In the genomic region with DNA sequence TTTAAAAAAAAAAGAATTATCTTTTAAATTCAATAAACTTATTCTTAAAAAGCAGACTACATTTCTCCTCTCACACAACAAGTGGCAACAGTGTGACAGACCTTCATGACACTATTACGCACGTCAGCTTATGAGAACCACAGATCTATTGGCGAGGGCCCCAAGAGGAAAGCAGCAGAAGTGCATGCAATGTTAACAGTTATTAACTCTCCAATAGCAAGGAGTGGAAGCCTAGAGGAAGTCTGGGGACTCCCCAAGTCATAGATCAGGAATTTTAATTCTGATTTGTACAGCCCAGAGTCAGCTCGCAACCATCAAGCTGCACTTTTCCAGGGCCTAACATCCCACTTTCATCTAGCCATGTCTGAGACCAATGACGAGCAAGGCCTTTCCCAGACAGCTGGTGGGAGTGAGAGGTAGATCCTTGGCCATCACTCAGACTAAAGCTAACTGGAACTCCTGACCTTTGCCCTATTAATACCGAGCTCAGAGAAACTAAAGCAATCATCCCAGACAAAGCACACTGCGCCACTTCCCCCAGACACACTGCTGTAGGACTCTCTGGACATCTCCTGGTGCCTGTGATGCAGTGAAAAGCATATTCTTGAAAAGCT, we compare ENCODE assay signal across 13 mouse cellular contexts. TPM values are rescaled to one million over a fixed set of nuclear protein-coding genes. Genes with fewer than 3 reads are reported as not detected.
DNase-seq lines count a peak whose midpoint lies in the region; ATAC-seq and TF ChIP-seq lines count a peak whose summit lies in the region.
"Had no signal": no experiment of that assay in that cellular context is flagged by ENCODE, and none has a peak within 500 bp of the region (broad histone marks: within the 10 kb centered on the region; RNA-seq: fewer than 3 reads in every experiment).

No protein-coding gene starts in this region.

- no peaks in the 10 kb centered on the region for H3K9me3 ChIP-seq in heart, embryonic 11.5 days (replicated peaks; ENCODE audit: control insufficient read depth, low read length)
- no peaks in the 10 kb centered on the region for H3K9me3 ChIP-seq in lung, embryonic 14.5 days (ENCODE audit: low read depth, low read length)
- H3K9me3 ChIP-seq in liver, embryonic 14.5 days (ENCODE audit: control insufficient read depth, low read length) = no peaks in the 10 kb centered on the region
- no peaks in the 10 kb centered on the region for H3K9me3 ChIP-seq in forebrain, embryonic 10.5 days
- H3K9me3 ChIP-seq: limb, embryonic 13.5 days; neural tube, embryonic 13.5 days had no signal

- TF ChIP-seq EP300 in liver, embryonic 14.5 days (IDR thresholded peaks at IDR 0.05; ENCODE audit: low read depth) = no peak

- 0 out of 2 replicates have a peak, but pooled peaks have one; percentile 16 for TF ChIP-seq CTCF in lung, embryonic 14.5 days (IDR thresholded peaks at IDR 0.05; ENCODE audit: low read depth)
- peak; percentile 21; the same call in 1 of the 2 replicates for TF ChIP-seq CTCF in liver, embryonic 14.5 days (IDR thresholded peaks at IDR 0.05; ENCODE audit: low read depth)

- no peaks in the 10 kb centered on the region for H3K36me3 ChIP-seq in heart, embryonic 11.5 days (ENCODE audit: control insufficient read depth, insufficient read depth, low read length)
- H3K36me3 ChIP-seq in lung, embryonic 14.5 days (ENCODE audit: insufficient read depth) = no peaks in the 10 kb centered on the region
- H3K36me3 ChIP-seq in liver, embryonic 14.5 days (replicated peaks; ENCODE audit: control insufficient read depth, insufficient read depth, low read depth) = no peaks in the 10 kb centered on the region
- no peaks in the 10 kb centered on the region for H3K36me3 ChIP-seq in forebrain, embryonic 10.5 days (replicated peaks)
- H3K36me3 ChIP-seq: limb, embryonic 13.5 days; neural tube, embryonic 13.5 days had no signal

- no peak overlapping the region for H3K9ac ChIP-seq in heart, embryonic 11.5 days (ENCODE audit: low read depth, low read length)
- H3K9ac ChIP-seq in lung, embryonic 14.5 days = no peak overlapping the region
- H3K9ac ChIP-seq in liver, embryonic 14.5 days (replicated peaks) = no peak overlapping the region
- H3K9ac ChIP-seq: limb, embryonic 13.5 days; neural tube, embryonic 13.5 days had no signal

- H3K4me2 ChIP-seq in heart, embryonic 11.5 days = no peak overlapping the region
- no peak overlapping the region for H3K4me2 ChIP-seq in lung, embryonic 14.5 days
- H3K4me2 ChIP-seq in liver, embryonic 14.5 days (ENCODE audit: low read depth) = no peak overlapping the region
- H3K4me2 ChIP-seq: limb, embryonic 13.5 days; neural tube, embryonic 13.5 days had no signal

- DNase-seq in heart, adult 11 months = peak; percentile 82
- DNase-seq in lung, embryonic 14.5 days = no peak
- DNase-seq in lung, postnatal 4 days = no peak
- DNase-seq in ZHBTc4 (ENCODE audit: low read depth, low spot score) = peak; percentile 32
- DNase-seq in liver, embryonic 14.5 days (ENCODE audit: low read depth in 3 of 3, low spot score in 3 of 3) = no peak
- DNase-seq in thymus, postnatal 0 days (ENCODE audit: low spot score) = no peak
- DNase-seq in forebrain, embryonic 10.5 days (ENCODE audit: extremely low spot score, low spot score) = no peak
- DNase-seq: adrenal gland, adult 8-10 months; right cerebral cortex, postnatal 14 days; thymus, postnatal 4 days had no signal

- H3K27me3 ChIP-seq in heart, embryonic 11.5 days (ENCODE audit: control insufficient read depth, insufficient read depth, low read length) = no peaks in the 10 kb centered on the region
- H3K27me3 ChIP-seq in lung, embryonic 14.5 days (ENCODE audit: insufficient read depth, low read length) = no peaks in the 10 kb centered on the region
- H3K27me3 ChIP-seq in liver, embryonic 14.5 days (ENCODE audit: control insufficient read depth, insufficient read depth, low read length) = no peaks in the 10 kb centered on the region
- no peaks in the 10 kb centered on the region for H3K27me3 ChIP-seq in forebrain, embryonic 10.5 days (ENCODE audit: poor library complexity, severe bottlenecking)
- H3K27me3 ChIP-seq: limb, embryonic 13.5 days; neural tube, embryonic 13.5 days had no signal

- WGBS in heart, embryonic 11.5 days (ENCODE audit: insufficient replicate concordance) = 71% methylated on average over 7 of the region's 7 CpGs
- 70% methylated on average over 7 of the region's 7 CpGs for WGBS in lung, embryonic 14.5 days
- WGBS in liver, embryonic 14.5 days (ENCODE audit: insufficient replicate concordance) = 73% methylated on average over 7 of the region's 7 CpGs
- 70% methylated on average over 7 of the region's 7 CpGs for WGBS in forebrain, embryonic 10.5 days

- H3K4me3 ChIP-seq in heart, embryonic 11.5 days (ENCODE audit: low read depth, low read length) = no peak overlapping the region
- H3K4me3 ChIP-seq in lung, embryonic 14.5 days (ENCODE audit: low read depth, low read length) = no peak overlapping the region
- no peak overlapping the region for H3K4me3 ChIP-seq in liver, embryonic 14.5 days (ENCODE audit: insufficient read depth in 1 of 2, low read depth in 2 of 2, low read length in 2 of 2)
- no peak overlapping the region for H3K4me3 ChIP-seq in forebrain, embryonic 10.5 days
- H3K4me3 ChIP-seq: limb, embryonic 13.5 days; neural tube, embryonic 13.5 days had no signal

- no peak overlapping the region for H3K27ac ChIP-seq in heart, embryonic 11.5 days (ENCODE audit: low read depth, low read length)
- no peak overlapping the region for H3K27ac ChIP-seq in lung, embryonic 14.5 days (ENCODE audit: low read depth)
- H3K27ac ChIP-seq in liver, embryonic 14.5 days = no peak overlapping the region
- no peak overlapping the region for H3K27ac ChIP-seq in forebrain, embryonic 10.5 days
- H3K27ac ChIP-seq: limb, embryonic 13.5 days; neural tube, embryonic 13.5 days had no signal

- peaks cover 35% of the 10 kb centered on the region for H3K4me1 ChIP-seq in heart, embryonic 11.5 days (ENCODE audit: control insufficient read depth, insufficient read depth, low read length)
- H3K4me1 ChIP-seq in lung, embryonic 14.5 days (ENCODE audit: insufficient read depth) = peaks cover 19% of the 10 kb centered on the region
- H3K4me1 ChIP-seq in liver, embryonic 14.5 days (replicated peaks; ENCODE audit: control insufficient read depth in 2 of 2, insufficient read depth in 2 of 2, low read length in 1 of 2) = peaks cover 44 to 45% of the 10 kb centered on the region in 2 experiments
- peaks cover 20% of the 10 kb centered on the region for H3K4me1 ChIP-seq in forebrain, embryonic 10.5 days

- ATAC-seq in heart, embryonic 11.5 days (replicated peaks; ENCODE audit: insufficient number of reproducible peaks, low FRiP score, low TSS enrichment) = no peak
- ATAC-seq in lung, embryonic 14.5 days (ENCODE audit: insufficient read depth) = no peak
- ATAC-seq in liver, embryonic 14.5 days (ENCODE audit: insufficient read depth) = no peak

RNA-seq across cellular contexts. Expression of gene Frs2, which starts 6.3 kb away (rescaled TPM):
- 27.1 and 30.4 TPM in 2 replicates for polyA plus RNA-seq in heart, embryonic 11.5 days (2014; fragmentation: Nextera tagmentation; extraction: Ambion mirVana)
- polyA plus RNA-seq in lung, embryonic 14.5 days (2014; fragmentation: Nextera tagmentation; extraction: Ambion mirVana) = 26.4 and 27.8 TPM in 2 replicates
- polyA plus RNA-seq in liver, embryonic 14.5 days (2012; rRNA removed) = 7.9 and 9.2 TPM in 2 replicates
- 8.8 and 11.2 TPM in 2 replicates for polyA plus RNA-seq in liver, embryonic 14.5 days (2014; fragmentation: Nextera tagmentation; extraction: Ambion mirVana)
- polyA plus RNA-seq in thymus, postnatal 0 days (2015; fragmentation: Nextera tagmentation; extraction: Ambion mirVana) = 13.1 and 14.6 TPM in 2 replicates
- 15.8 and 18.1 TPM in 2 replicates for polyA plus RNA-seq in forebrain, embryonic 10.5 days (2016; fragmentation: Nextera tagmentation; extraction: Ambion mirVana)

Comparison
In these comparisons a context has a peak if more than half of its experiments do, and no peak if none do; other contexts are left out.
1. DNase-seq: peak in heart, adult 11 months (single experiment) and ZHBTc4 (single experiment); none in lung, embryonic 14.5 days (single experiment), lung, postnatal 4 days (0 of 2), liver, embryonic 14.5 days (0 of 3), thymus, postnatal 0 days (single experiment) and forebrain, embryonic 10.5 days (single experiment).